Mouse (Mus musculus) MEL (cell line): Measurements from ENCODE around the gene Upb1. TPM values are rescaled to one million over a fixed set of nuclear protein-coding genes. Genes with fewer than 3 reads are reported as not detected.

ENCODE experiments used
- DNase-seq: peaks from one replicate; pipeline ENCODE4 v3.0.0; 2011; ENCODE audit warnings: low read depth, low spot score
- H3K27ac ChIP-seq: 2 replicates; pipeline ENCODE4 v1.5.1; 2012; ENCODE audit warnings: low read depth, mild to moderate bottlenecking, control low read depth, low read length, moderate library complexity; ENCODE audit not compliant: control insufficient read depth
- H3K27me3 ChIP-seq, 2 experiments: fragments of 150-350 bp in 1 of 2; sonication (generic) in 1 of 2; 2 replicates each; pipeline ENCODE4 v1.6.1; 2012; ENCODE audit warnings: low read length in 2 of 2, mild to moderate bottlenecking in 2 of 2, improper control_type of control experiment in 1 of 2, moderate library complexity in 1 of 2; ENCODE audit not compliant: insufficient read depth in 2 of 2, control insufficient read depth in 1 of 2
- H3K36me3 ChIP-seq, 2 experiments: 2 replicates each; pipeline ENCODE4 v1.6.1; 2012 to 2014; ENCODE audit warnings: low read length in 2 of 2, improper control_type of control experiment in 1 of 2, inconsistent platforms in 1 of 2, mild to moderate bottlenecking in 1 of 2; ENCODE audit not compliant: insufficient read depth in 2 of 2, control insufficient read depth in 1 of 2
- H3K4me1 ChIP-seq, 2 experiments: fragments of 150-350 bp in 1 of 2; sonication (generic) in 1 of 2; 2 replicates each; pipeline ENCODE4 v1.6.1; 2012; ENCODE audit warnings: low read length in 2 of 2, improper control_type of control experiment in 1 of 2, mild to moderate bottlenecking in 1 of 2; ENCODE audit not compliant: insufficient read depth in 2 of 2, control insufficient read depth in 1 of 2
- H3K4me3 ChIP-seq, 2 experiments: fragments of 150-350 bp in 1 of 2; sonication (generic) in 1 of 2; 2 replicates each; pipeline ENCODE4 v1.5.1; 2012; ENCODE audit warnings: low read depth in 2 of 2, low read length in 2 of 2, mild to moderate bottlenecking in 2 of 2, moderate library complexity in 2 of 2, control low read depth in 1 of 2, improper control_type of control experiment in 1 of 2; ENCODE audit not compliant: control insufficient read depth in 1 of 2, insufficient read depth in 1 of 2
- H3K79me2 ChIP-seq: 2 replicates; pipeline ENCODE4 v1.6.1; 2012; ENCODE audit warnings: mild to moderate bottlenecking, low read length, moderate library complexity; ENCODE audit not compliant: control insufficient read depth, poor library complexity, insufficient read depth
- H3K9ac ChIP-seq: 2 replicates; pipeline ENCODE4 v1.6.1; 2012; ENCODE audit warnings: low read depth, mild to moderate bottlenecking, control low read depth, low read length, moderate library complexity; ENCODE audit not compliant: control insufficient read depth, poor library complexity, severe bottlenecking
- H3K9me3 ChIP-seq: fragments of 150-350 bp; sonication (generic); replicated peaks from 2 replicates; pipeline ENCODE4 v1.6.1; 2012; ENCODE audit warnings: mild to moderate bottlenecking, low read length, improper control_type of control experiment, moderate library complexity; ENCODE audit not compliant: insufficient read depth
- CTCF ChIP-seq, 3 experiments: IDR thresholded peaks in 2 of 3; conservative IDR thresholded peaks in 1 of 3; 2 replicates each; pipeline ENCODE4 v1.5.1; 2011 to 2012; ENCODE audit warnings: low read length in 3 of 3, low read depth in 2 of 3, mild to moderate bottlenecking in 2 of 3, improper control_type of control experiment in 1 of 3, inconsistent platforms in 1 of 3, mixed read lengths in 1 of 3, moderate library complexity in 1 of 3; ENCODE audit not compliant: control insufficient read depth in 1 of 3, insufficient read depth in 1 of 3, poor library complexity in 1 of 3, severe bottlenecking in 1 of 3
- E2F4 ChIP-seq: IDR thresholded peaks from 2 replicates; pipeline ENCODE4 v1.6.1; 2011; ENCODE audit warnings: low read depth, low read length, improper control_type of control experiment, borderline replicate concordance
- ELF1 ChIP-seq: IDR thresholded peaks from 2 replicates; pipeline ENCODE4 v1.6.1; 2014; ENCODE audit warnings: low read depth, mild to moderate bottlenecking, inconsistent platforms, low read length, improper control_type of control experiment, moderate library complexity
- ETS1 ChIP-seq: IDR thresholded peaks from 2 replicates; pipeline ENCODE4 v1.6.1; 2012; ENCODE audit warnings: low read depth, mild to moderate bottlenecking, inconsistent platforms, low read length, improper control_type of control experiment, moderate library complexity
- GATA1 ChIP-seq: IDR thresholded peaks from 2 replicates; pipeline ENCODE4 v1.6.1; 2011; ENCODE audit warnings: low read depth, low read length, improper control_type of control experiment
- JUND ChIP-seq: IDR thresholded peaks from 2 replicates; pipeline ENCODE4 v1.6.1; 2011; ENCODE audit warnings: low read depth, mild to moderate bottlenecking, improper control_type of control experiment, low read length
- MAFK ChIP-seq: IDR thresholded peaks from 2 replicates; pipeline ENCODE4 v1.6.1; 2011; ENCODE audit warnings: low read depth, mild to moderate bottlenecking, low read length, improper control_type of control experiment, borderline replicate concordance
- MAX ChIP-seq: IDR thresholded peaks from 2 replicates; pipeline ENCODE4 v1.6.1; 2011; ENCODE audit warnings: low read length, improper control_type of control experiment
- MAZ ChIP-seq: IDR thresholded peaks from 2 replicates; pipeline ENCODE4 v1.6.1; 2012; ENCODE audit warnings: low read depth, mild to moderate bottlenecking, inconsistent platforms, low read length, improper control_type of control experiment
- MXI1 ChIP-seq: IDR thresholded peaks from 2 replicates; pipeline ENCODE4 v1.6.1; 2011; ENCODE audit warnings: mild to moderate bottlenecking, low read depth, low read length, improper control_type of control experiment
- MYC ChIP-seq: IDR thresholded peaks from 2 replicates; pipeline ENCODE4 v1.6.1; 2011; ENCODE audit warnings: low read depth, mild to moderate bottlenecking, low read length, improper control_type of control experiment, moderate library complexity
- NELFE ChIP-seq: IDR thresholded peaks from 2 replicates; pipeline ENCODE4 v1.6.1; 2011; ENCODE audit warnings: low read depth, low read length, improper control_type of control experiment
- NRF1 ChIP-seq: IDR thresholded peaks from 2 replicates; pipeline ENCODE4 v1.6.1; 2014; ENCODE audit warnings: low read depth, mild to moderate bottlenecking, inconsistent platforms, low read length, improper control_type of control experiment, moderate library complexity; ENCODE audit not compliant: poor library complexity, insufficient read depth, severe bottlenecking
- POLR2A ChIP-seq, 2 experiments: IDR thresholded peaks; 2 replicates each; pipeline ENCODE4 v1.6.1; 2011 to 2012; ENCODE audit warnings: low read length in 2 of 2, mild to moderate bottlenecking in 2 of 2, control low read depth in 1 of 2, improper control_type of control experiment in 1 of 2, low read depth in 1 of 2, moderate library complexity in 1 of 2; ENCODE audit not compliant: control insufficient read depth in 1 of 2, insufficient read depth in 1 of 2, poor library complexity in 1 of 2
- POLR2AphosphoS2 ChIP-seq: IDR thresholded peaks from 2 replicates; pipeline ENCODE4 v1.6.1; 2011; ENCODE audit warnings: low read length, improper control_type of control experiment
- RAD21 ChIP-seq: IDR thresholded peaks from 2 replicates; pipeline ENCODE4 v1.6.1; 2011; ENCODE audit warnings: mild to moderate bottlenecking, low read depth, low read length, improper control_type of control experiment
- TAL1 ChIP-seq: IDR thresholded peaks from 2 replicates; pipeline ENCODE4 v1.6.1; 2012; ENCODE audit warnings: mild to moderate bottlenecking, inconsistent platforms, low read length, moderate library complexity, mixed read lengths
- TBP ChIP-seq: IDR thresholded peaks from 2 replicates; pipeline ENCODE4 v1.8.0; 2011; ENCODE audit warnings: low read depth, low read length, improper control_type of control experiment
- USF1 ChIP-seq: IDR thresholded peaks from 2 replicates; pipeline ENCODE4 v1.6.1; 2014; ENCODE audit warnings: low read depth, mild to moderate bottlenecking, inconsistent platforms, low read length, improper control_type of control experiment, moderate library complexity
- ZC3H11A ChIP-seq: IDR thresholded peaks from 2 replicates; pipeline ENCODE4 v1.6.1; 2012; ENCODE audit warnings: low read depth, mild to moderate bottlenecking, inconsistent platforms, low read length, improper control_type of control experiment
- ZKSCAN1 ChIP-seq: IDR thresholded peaks from 2 replicates; pipeline ENCODE4 v1.6.1; 2012; ENCODE audit warnings: low read depth, mild to moderate bottlenecking, inconsistent platforms, low read length, improper control_type of control experiment, moderate library complexity
- ZMIZ1 ChIP-seq: IDR thresholded peaks from 2 replicates; pipeline ENCODE4 v1.6.1; 2012; ENCODE audit warnings: low read depth, mild to moderate bottlenecking, inconsistent platforms, low read length, improper control_type of control experiment, moderate library complexity
- ZNF384 ChIP-seq: IDR thresholded peaks from 2 replicates; pipeline ENCODE4 v1.6.1; 2012; ENCODE audit warnings: low read depth, mild to moderate bottlenecking, inconsistent platforms, low read length, improper control_type of control experiment
- polyA plus RNA-seq, 2 experiments: library from polyadenylated mRNA; stranded (reverse) in 1 of 2; unstranded in 1 of 2; fragments of >175 nt in 1 of 2; fragments of >200 nt in 1 of 2; gene quantifications; 2 replicates each; pipeline versions ENCODE4 v1.2.1 to v1.2.4; 2012; ENCODE audit warnings: low replicate concordance in 2 of 2, low read depth in 1 of 2; ENCODE audit not compliant: insufficient read length in 2 of 2, insufficient read depth in 1 of 2, missing spikeins in 1 of 2
- total RNA-seq: library from RNA; depleted of rRNA; stranded (reverse); fragments of 300-350 nt; gene quantifications from 2 replicates; pipeline ENCODE4 v1.2.3, GENCODE M21; 2012

Upb1 gene
- total and polyA plus RNA-seq, 3 experiments = 0.03 TPM; not detected in 2

DNA sequence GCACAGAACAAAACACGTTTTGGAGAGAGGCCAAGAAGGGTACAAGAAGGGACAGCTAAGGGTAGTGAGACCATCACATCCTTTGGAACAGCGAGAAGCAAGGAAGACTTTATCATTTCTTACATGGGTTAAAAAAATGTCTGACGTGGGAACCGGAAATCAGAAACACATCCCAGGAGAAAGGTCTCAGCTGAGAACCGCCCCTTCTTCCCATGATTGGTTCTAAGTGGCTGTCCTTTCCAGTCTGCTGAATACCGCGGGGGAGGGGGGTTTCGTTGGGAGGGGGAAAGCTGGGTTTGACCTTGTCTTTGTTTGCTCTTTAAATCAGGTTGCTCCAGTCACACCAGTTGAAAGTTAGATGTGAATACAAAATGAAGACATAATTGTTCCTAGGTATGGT, 44.1 kb downstream of the Upb1 start:
- Histone ChIP-seq H3K4me3 (no peak overlapping the region), H3K4me1 (no peaks in the 10 kb centered on the region), H3K27me3 (peaks cover 0 to 2% of the 10 kb centered on the region in 2 experiments; a peak in 1 of 4 replicates), H3K79me2 (no peaks in the 10 kb centered on the region), H3K9ac (no peak overlapping the region), H3K36me3 (no peaks in the 10 kb centered on the region), H3K9me3 (no peaks in the 10 kb centered on the region), H3K27ac (no peak overlapping the region)
- TF ChIP-seq TBP (no peak), CTCF (IDR thresholded peaks at IDR 0.05 in 2 of 3, conservative IDR thresholded peaks at IDR 0.05 in 1 of 3; ENCODE audit: control insufficient read depth in 1 of 3, insufficient read depth in 1 of 3, low read depth in 2 of 3, low read length in 3 of 3, poor library complexity in 1 of 3, severe bottlenecking in 1 of 3) (no peak), ZKSCAN1 (no peak), MAZ (no peak), NELFE (no peak), ZMIZ1 (no peak), POLR2A (IDR thresholded peaks at IDR 0.05; ENCODE audit: control insufficient read depth in 1 of 2, insufficient read depth in 1 of 2, low read depth in 1 of 2, low read length in 2 of 2, poor library complexity in 1 of 2) (no peak), POLR2AphosphoS2 (no peak), MAX (no peak)
- DNase-seq = no peak

DNA sequence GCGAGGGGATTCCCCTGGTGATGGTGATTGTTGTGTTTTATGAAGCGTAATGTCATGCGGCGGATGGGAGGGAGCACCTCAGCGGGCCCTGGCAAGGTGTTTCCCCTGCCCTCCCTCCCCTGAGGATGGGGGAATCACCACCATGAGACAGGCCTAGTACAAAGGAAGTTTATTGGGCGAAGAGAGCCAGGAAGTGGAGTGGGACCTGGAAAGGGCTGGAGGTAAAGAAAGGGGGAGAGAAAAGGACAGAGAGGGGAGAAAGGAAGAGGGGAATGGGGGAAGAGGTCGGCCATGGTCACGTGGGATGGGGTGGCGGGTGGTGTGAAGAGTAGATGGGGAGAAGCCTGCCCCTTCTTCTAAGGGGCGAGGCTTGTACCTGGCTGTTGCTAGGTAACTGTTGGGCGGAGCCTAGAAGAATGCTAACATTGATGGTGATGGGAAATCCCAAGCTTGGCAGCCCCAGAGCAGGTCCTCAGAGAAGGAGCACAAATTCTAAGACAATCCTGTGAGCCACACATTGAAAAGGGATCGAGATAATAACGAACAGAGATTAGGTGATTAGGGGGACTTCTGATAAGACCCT, 45.7 kb downstream of the Upb1 start:
- no peaks in the 10 kb centered on the region for H3K79me2 ChIP-seq
- TF ChIP-seq ETS1 (no peak), MAZ (no peak), MYC (no peak), ZNF384 (no peak), USF1 (no peak), ELF1 (no peak), POLR2A (IDR thresholded peaks at IDR 0.05; ENCODE audit: control insufficient read depth in 1 of 2, insufficient read depth in 1 of 2, low read depth in 1 of 2, low read length in 2 of 2, poor library complexity in 1 of 2) (no peak), ZMIZ1 (no peak), RAD21 (no peak), ZC3H11A (no peak), JUND (no peak), NRF1 (no peak), MXI1 (no peak), TBP (no peak), E2F4 (no peak), CTCF (IDR thresholded peaks at IDR 0.05 in 2 of 3, conservative IDR thresholded peaks at IDR 0.05 in 1 of 3; ENCODE audit: control insufficient read depth in 1 of 3, insufficient read depth in 1 of 3, low read depth in 2 of 3, low read length in 3 of 3, poor library complexity in 1 of 3, severe bottlenecking in 1 of 3) (no peak), MAFK (no peak), GATA1 (no peak), TAL1 (no peak), NELFE (no peak)
- TF ChIP-seq, all 39 proteins: peak for 0
- Histone ChIP-seq H3K36me3 (no peaks in the 10 kb centered on the region), H3K9me3 (no peaks in the 10 kb centered on the region), H3K4me1 (no peaks in the 10 kb centered on the region), H3K27me3 (peaks cover 0 to 3% of the 10 kb centered on the region in 2 experiments; a peak in 1 of 4 replicates), H3K9ac (no peak overlapping the region), H3K27ac (no peak overlapping the region), H3K4me3 (no peak overlapping the region)
- no peak for DNase-seq
